Mouse (Mus musculus): ENCODE results near the gene H2-Ob. TPM values are rescaled to one million over a fixed set of nuclear protein-coding genes. Genes with fewer than 3 reads are reported as not detected.

H2-Ob gene
- total and polyA plus RNA-seq, 2 experiments from 2014 or later = 0.13 to 0.42 TPM

DNA sequence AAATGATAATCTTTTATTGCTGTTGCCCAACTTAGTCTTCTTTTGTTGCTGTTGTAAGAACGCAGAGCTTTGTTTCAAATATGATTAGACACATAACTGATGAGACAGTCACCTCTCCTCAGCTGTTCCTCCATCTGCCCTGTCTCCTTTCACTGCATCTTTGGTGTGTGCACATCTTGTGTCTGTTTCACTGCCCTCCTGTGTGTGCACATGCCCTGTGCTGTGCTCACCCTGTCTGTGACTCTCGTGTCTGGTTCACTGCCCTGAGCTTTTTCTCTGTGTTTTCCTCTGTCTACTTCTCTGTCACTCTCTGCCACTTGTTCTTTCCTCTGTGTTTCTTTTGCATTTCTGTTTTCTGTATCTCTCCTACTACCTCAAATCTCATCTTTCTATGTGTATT, 31.5 kb downstream of the H2-Ob start:
- ATAC-seq (no peak), DNase-seq (ENCODE audit: low spot score) (no peak)
- H3K4me1 ChIP-seq (ENCODE audit: insufficient read depth, low read length) = no peaks in the 10 kb centered on the region
- 81% methylated on average over 2 of the region's 2 CpGs for WGBS
- peaks cover 3% of the 10 kb centered on the region; the same call in 1 of the 2 replicates for H3K27me3 ChIP-seq (ENCODE audit: insufficient read depth, low read length)
- no peak overlapping the region for H3K27ac ChIP-seq
- no peak for TF ChIP-seq CTCF (IDR thresholded peaks at IDR 0.05; ENCODE audit: low read depth)
- no peaks in the 10 kb centered on the region for H3K36me3 ChIP-seq (ENCODE audit: insufficient read depth, low read length)
- no peak overlapping the region for H3K9ac ChIP-seq (replicated peaks; ENCODE audit: low read length)
- no peaks in the 10 kb centered on the region for H3K9me3 ChIP-seq (ENCODE audit: low read length)
- no peak overlapping the region for H3K4me3 ChIP-seq (ENCODE audit: low read length)
- no peak overlapping the region for H3K4me2 ChIP-seq (ENCODE audit: low read depth, low read length)

- TF ChIP-seq CTCF (IDR thresholded peaks at IDR 0.05; ENCODE audit: low read depth) = no peak
- ATAC-seq (no peak), DNase-seq (ENCODE audit: low spot score) (no peak)
- H3K9me3 ChIP-seq (ENCODE audit: low read length) = no peaks in the 10 kb centered on the region
- no peaks in the 10 kb centered on the region for H3K4me1 ChIP-seq (ENCODE audit: insufficient read depth, low read length)
- H3K27ac ChIP-seq = no peak overlapping the region
- H3K27me3 ChIP-seq (ENCODE audit: insufficient read depth, low read length) = no peaks in the 10 kb centered on the region
- no peak overlapping the region for H3K4me3 ChIP-seq (ENCODE audit: low read length)
- WGBS = 82% methylated on average over 2 of the region's 2 CpGs
- H3K36me3 ChIP-seq (ENCODE audit: insufficient read depth, low read length) = no peaks in the 10 kb centered on the region
- H3K4me2 ChIP-seq (ENCODE audit: low read depth, low read length) = no peak overlapping the region
- H3K9ac ChIP-seq (replicated peaks; ENCODE audit: low read length) = no peak overlapping the region
These were observed 32.2 kb downstream of the H2-Ob start for GRCm38 (mm10) chr17:34270940-34271339.

GRCm38 (mm10) chr17:34272102-34272501, 33.4 kb downstream of the H2-Ob start:
- H3K4me3 ChIP-seq (ENCODE audit: low read length) = no peak overlapping the region
- no peak overlapping the region for H3K4me2 ChIP-seq (ENCODE audit: low read depth, low read length)
- H3K9ac ChIP-seq (replicated peaks; ENCODE audit: low read length) = no peak overlapping the region
- H3K36me3 ChIP-seq (ENCODE audit: insufficient read depth, low read length) = no peaks in the 10 kb centered on the region
- DNase-seq (ENCODE audit: low spot score) = no peak
- no peaks in the 10 kb centered on the region for H3K27me3 ChIP-seq (ENCODE audit: insufficient read depth, low read length)
- 92% methylated on average over 1 of the region's 1 CpGs for WGBS
- no peak for TF ChIP-seq CTCF (IDR thresholded peaks at IDR 0.05; ENCODE audit: low read depth)
- no peak for ATAC-seq
- no peaks in the 10 kb centered on the region for H3K9me3 ChIP-seq (ENCODE audit: low read length)
- H3K27ac ChIP-seq = no peak overlapping the region
- no peaks in the 10 kb centered on the region for H3K4me1 ChIP-seq (ENCODE audit: insufficient read depth, low read length)

GRCm38 (mm10) chr17:34280499-34281038, 41.9 kb downstream of the H2-Ob start:
- ATAC-seq (0 out of 2 replicates have a peak, but pooled peaks have one; percentile 32), DNase-seq (ENCODE audit: low spot score) (no peak)
- 81% methylated on average over 1 of the region's 1 CpGs for WGBS
- Histone ChIP-seq H3K4me3 (ENCODE audit: low read length) (no peak overlapping the region), H3K9ac (replicated peaks; ENCODE audit: low read length) (no peak overlapping the region), H3K36me3 (ENCODE audit: insufficient read depth, low read length) (no peaks in the 10 kb centered on the region), H3K9me3 (ENCODE audit: low read length) (no peaks in the 10 kb centered on the region), H3K27me3 (ENCODE audit: insufficient read depth, low read length) (no peaks in the 10 kb centered on the region), H3K4me1 (ENCODE audit: insufficient read depth, low read length) (no peaks in the 10 kb centered on the region), H3K27ac (no peak overlapping the region), H3K4me2 (ENCODE audit: low read depth, low read length) (no peak overlapping the region)
- TF ChIP-seq CTCF (IDR thresholded peaks at IDR 0.05; ENCODE audit: low read depth) = no peak

- no peak overlapping the region for H3K27ac ChIP-seq
- DNase-seq (ENCODE audit: low spot score) (no peak), ATAC-seq (no peak)
- no peak for TF ChIP-seq CTCF (IDR thresholded peaks at IDR 0.05; ENCODE audit: low read depth)
- H3K27me3 ChIP-seq (ENCODE audit: insufficient read depth, low read length) = no peaks in the 10 kb centered on the region
- H3K4me1 ChIP-seq (ENCODE audit: insufficient read depth, low read length) = no peaks in the 10 kb centered on the region
- no peaks in the 10 kb centered on the region for H3K9me3 ChIP-seq (ENCODE audit: low read length)
- no peak overlapping the region for H3K4me3 ChIP-seq (ENCODE audit: low read length)
- WGBS = 62% methylated on average over 1 of the region's 1 CpGs
- no peak overlapping the region for H3K9ac ChIP-seq (replicated peaks; ENCODE audit: low read length)
- no peak overlapping the region for H3K4me2 ChIP-seq (ENCODE audit: low read depth, low read length)
- no peaks in the 10 kb centered on the region for H3K36me3 ChIP-seq (ENCODE audit: insufficient read depth, low read length)
These were observed 43.1 kb downstream of the H2-Ob start for GRCm38 (mm10) chr17:34281836-34282235.

DNA sequence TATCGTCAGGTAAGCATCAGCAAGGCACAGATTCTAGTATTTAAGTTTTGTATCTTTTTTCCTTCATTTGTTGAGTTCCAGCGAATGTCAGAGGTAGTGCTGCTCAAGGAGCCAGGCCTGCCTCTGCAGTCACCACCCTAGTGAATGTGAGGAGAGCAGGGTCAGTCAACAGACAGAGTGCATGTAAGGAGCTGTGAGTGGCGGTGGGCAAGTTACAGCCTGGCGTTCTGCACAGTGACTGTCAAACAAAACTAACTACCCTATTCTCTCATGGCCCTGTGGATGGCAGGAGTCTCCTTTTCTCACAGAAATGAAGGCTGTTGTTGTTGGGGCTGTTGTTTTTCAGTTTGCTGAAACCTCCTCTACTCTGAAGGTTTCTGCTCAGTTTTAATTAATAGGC, 46.7 kb downstream of the H2-Ob start:
- Histone ChIP-seq H3K9ac (replicated peaks; ENCODE audit: low read length) (no peak overlapping the region), H3K9me3 (ENCODE audit: low read length) (no peaks in the 10 kb centered on the region), H3K27ac (no peak overlapping the region), H3K4me2 (ENCODE audit: low read depth, low read length) (no peak overlapping the region), H3K4me1 (ENCODE audit: insufficient read depth, low read length) (no peaks in the 10 kb centered on the region), H3K36me3 (ENCODE audit: insufficient read depth, low read length) (no peaks in the 10 kb centered on the region), H3K27me3 (ENCODE audit: insufficient read depth, low read length) (no peaks in the 10 kb centered on the region), H3K4me3 (ENCODE audit: low read length) (no peak overlapping the region)
- ATAC-seq (no peak), DNase-seq (ENCODE audit: low spot score) (no peak)
- 83% methylated on average over 4 of the region's 4 CpGs for WGBS
- TF ChIP-seq CTCF (IDR thresholded peaks at IDR 0.05; ENCODE audit: low read depth) = no peak

DNA sequence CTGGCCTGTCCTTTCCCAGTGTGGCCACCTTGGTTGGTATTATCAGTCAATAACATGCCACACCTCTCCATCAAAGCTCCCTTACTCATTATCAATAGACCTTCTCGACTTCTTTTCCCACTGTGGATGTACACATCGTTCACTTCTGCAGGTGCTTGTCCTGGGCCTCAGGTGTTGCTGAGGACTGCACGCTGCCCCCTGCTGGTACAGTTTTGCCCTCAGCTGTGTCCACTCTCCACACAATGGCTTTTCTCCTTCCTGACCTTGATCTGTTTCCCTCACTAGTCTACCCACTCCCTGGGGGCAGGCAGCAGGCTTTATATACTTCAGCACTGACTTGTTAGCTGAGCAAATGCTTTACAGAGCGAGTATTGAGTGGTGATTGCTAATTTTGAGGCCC, 47.1 kb downstream of the H2-Ob start:
- Histone ChIP-seq H3K27ac (no peak overlapping the region), H3K9me3 (ENCODE audit: low read length) (no peaks in the 10 kb centered on the region), H3K9ac (replicated peaks; ENCODE audit: low read length) (no peak overlapping the region), H3K36me3 (ENCODE audit: insufficient read depth, low read length) (no peaks in the 10 kb centered on the region), H3K4me2 (ENCODE audit: low read depth, low read length) (no peak overlapping the region), H3K4me1 (ENCODE audit: insufficient read depth, low read length) (no peaks in the 10 kb centered on the region), H3K4me3 (ENCODE audit: low read length) (no peak overlapping the region), H3K27me3 (ENCODE audit: insufficient read depth, low read length) (no peaks in the 10 kb centered on the region)
- no peak for DNase-seq (ENCODE audit: low spot score)
- peak; percentile 45 for TF ChIP-seq CTCF (IDR thresholded peaks at IDR 0.05; ENCODE audit: low read depth)
- no peak for ATAC-seq
- 42% methylated on average over 4 of the region's 4 CpGs for WGBS

Data from hindbrain, postnatal 0 days (tissue).